Mouse (Mus musculus) ovary, postnatal 36 days (tissue): ENCODE results near the gene Pard3b.

ENCODE experiments used
- DNase-seq: peaks from one replicate; pipeline ENCODE4 v3.0.0; 2022; ENCODE audit warnings: low spot score, mixed read lengths

The Pard3b gene

GRCm38 (mm10) chr1:61751008-61751407 lies 112.4 kb downstream of the Pard3b start:
- DNase-seq: no peak

- DNase-seq: no peak
These were observed 118.1 kb downstream of the Pard3b start for GRCm38 (mm10) chr1:61756771-61757170.

- DNase-seq: peak; percentile 57
These were observed 132.6 kb downstream of the Pard3b start for GRCm38 (mm10) chr1:61771213-61771612.

GRCm38 (mm10) chr1:61778731-61779130 lies 140.1 kb downstream of the Pard3b start:
- no peak for DNase-seq

- no peak for DNase-seq
These were observed 141.3 kb downstream of the Pard3b start for GRCm38 (mm10) chr1:61779906-61780305.

- no peak for DNase-seq
These were observed 157.7 kb downstream of the Pard3b start for GRCm38 (mm10) chr1:61796296-61796695.

GRCm38 (mm10) chr1:61820213-61820612 lies 181.6 kb downstream of the Pard3b start:
- DNase-seq: no peak

- DNase-seq: no peak
These were observed 187.1 kb downstream of the Pard3b start for GRCm38 (mm10) chr1:61825560-61826191.

GRCm38 (mm10) chr1:61837006-61837544 lies 198.5 kb downstream of the Pard3b start:
- DNase-seq: no peak

GRCm38 (mm10) chr1:61846606-61847005 lies 208.0 kb downstream of the Pard3b start:
- no peak for DNase-seq

- no peak for DNase-seq
These were observed 210.5 kb downstream of the Pard3b start for GRCm38 (mm10) chr1:61849029-61849714.

DNA sequence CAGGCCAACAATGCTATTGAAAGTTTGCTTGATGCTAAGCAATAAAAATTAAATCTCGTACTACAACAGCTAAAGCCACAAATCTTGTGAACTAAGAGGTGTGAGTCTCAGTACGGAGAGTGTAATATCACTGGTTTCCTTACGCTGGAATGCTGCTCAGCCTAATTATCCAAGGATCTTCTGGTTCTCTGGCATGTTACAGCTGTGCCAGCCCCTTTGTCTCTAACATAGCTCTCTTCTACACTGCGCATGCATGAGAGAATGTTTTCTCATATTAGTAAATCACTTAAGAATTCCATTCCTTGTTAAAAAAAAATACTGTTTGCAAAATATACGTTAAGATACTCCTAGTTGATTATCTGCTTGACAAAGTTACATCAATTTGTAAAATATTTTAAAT lies 211.8 kb downstream of the Pard3b start:
- DNase-seq: no peak

- DNase-seq: no peak
These were observed 212.6 kb downstream of the Pard3b start for GRCm38 (mm10) chr1:61851176-61851575.

DNA sequence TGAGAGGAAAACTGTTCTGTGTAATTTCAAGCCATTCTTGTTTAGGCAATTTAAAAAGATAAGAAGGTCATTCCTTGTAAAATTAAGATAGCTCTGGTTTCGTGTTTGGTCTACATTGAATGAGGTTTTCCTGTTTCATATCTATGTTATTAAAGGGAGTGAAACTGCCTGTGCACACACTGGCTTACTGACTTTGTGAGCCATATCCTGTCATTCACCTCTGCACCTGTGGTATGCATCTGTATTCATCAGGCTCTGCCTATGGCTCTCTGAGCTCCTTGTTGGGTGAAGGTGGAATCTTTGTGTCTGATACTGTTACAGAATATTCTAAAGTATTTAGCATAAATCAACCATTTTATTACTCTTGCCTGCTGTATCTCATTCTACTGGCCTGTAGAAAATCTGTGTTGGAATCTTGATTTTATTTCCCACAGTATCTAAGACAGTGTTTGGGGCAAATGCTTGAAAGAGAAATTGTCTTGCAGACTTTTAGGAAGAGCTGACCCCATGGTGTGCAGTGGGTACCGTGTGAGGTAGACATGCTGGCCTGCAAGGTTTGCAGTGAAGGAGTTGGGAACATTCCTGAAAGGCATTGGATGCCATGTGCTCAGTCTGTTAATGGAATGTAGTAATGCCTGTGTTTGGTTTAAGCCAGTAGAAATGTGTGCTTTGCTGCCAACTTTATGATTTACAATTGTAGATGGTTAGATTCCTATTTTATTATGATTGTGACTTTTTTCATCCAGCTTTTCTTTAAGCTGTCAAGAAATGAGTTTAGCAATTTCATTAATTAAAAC lies 228.9 kb downstream of the Pard3b start:
- DNase-seq: no peak

GRCm38 (mm10) chr1:61874875-61875274 lies 236.3 kb downstream of the Pard3b start:
- no peak for DNase-seq

DNA sequence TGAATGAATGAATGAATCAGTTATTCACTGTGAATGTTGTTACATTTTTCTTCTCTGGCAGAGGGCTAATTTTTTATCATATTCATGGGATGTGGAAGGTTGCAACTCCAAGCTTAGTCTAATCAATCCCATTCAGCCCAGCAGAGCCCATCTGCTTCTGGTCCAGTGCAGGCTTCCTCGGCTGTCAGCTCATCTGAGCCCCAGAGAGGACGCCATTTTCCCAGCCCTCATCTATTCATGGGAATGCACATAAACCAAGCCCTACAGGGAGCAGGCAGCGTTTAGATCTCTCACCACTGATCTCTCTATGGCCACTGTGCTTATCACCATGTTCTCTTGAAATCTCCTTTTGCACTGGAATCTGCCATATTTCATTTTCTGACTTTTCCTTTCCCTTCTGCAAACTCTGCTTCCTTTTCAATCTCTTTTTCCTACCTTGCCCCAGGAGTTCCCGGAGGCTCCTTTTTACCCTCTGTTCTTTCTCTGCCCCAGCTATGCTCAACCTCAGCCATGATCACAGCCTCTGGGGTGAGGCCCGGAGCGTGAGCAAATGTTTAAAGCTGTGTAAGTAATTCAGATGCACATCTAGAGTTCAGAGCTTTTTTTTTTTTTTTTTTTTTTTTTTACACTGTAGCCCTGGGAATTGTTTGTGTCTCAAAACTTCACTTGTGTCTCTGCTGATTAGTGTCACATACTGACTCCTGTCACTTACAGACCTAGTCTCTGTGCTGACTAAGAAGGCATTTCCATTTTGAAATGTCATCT lies 241.3 kb downstream of the Pard3b start:
- DNase-seq: no peak

DNA sequence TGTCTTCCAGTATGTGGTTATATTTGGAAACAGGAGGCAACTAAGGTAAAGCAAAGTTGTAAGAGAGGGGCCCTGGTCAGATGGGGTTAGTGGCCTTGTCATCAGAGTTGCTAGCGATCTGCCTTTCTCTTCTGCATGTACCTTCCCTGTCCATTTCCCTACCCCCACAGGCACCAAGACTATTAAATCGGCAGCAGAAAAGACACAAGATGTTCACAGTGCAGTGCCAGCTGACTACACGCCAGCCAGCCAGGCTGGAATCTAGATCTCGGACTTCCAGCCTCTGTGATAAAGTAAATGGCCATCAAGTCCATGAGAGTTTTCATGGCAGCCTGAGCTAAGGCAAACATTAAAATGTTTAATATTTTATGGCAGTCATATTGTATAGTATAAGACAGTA lies 257.4 kb downstream of the Pard3b start:
- no peak for DNase-seq

GRCm38 (mm10) chr1:61903271-61904007 lies 264.8 kb downstream of the Pard3b start:
- DNase-seq: no peak

- no peak for DNase-seq
These were observed 265.4 kb downstream of the Pard3b start for GRCm38 (mm10) chr1:61904036-61904435.

DNA sequence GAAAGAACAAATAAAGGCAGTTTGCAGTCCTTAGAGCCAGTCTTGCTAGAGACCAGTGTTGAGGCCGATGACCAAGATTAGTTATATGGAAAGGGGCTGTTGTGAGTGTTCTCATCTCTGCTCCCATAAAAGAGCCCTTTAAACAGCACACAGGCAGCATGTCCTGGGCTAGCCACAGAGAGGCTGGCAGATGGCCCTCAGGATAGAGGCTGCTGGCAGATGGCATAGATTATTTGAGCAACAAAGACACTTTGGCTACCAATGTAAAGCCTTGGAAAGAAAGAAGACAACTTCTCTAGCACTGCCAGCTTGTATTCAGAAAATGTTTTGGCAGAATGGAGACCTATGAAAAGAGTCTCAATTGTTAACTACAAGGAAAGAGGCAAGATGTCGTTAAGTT lies 274.3 kb downstream of the Pard3b start:
- DNase-seq: no peak

GRCm38 (mm10) chr1:61924958-61925357 lies 286.3 kb downstream of the Pard3b start:
- DNase-seq: no peak
